Mouse (Mus musculus) stomach, embryonic 16.5 days (tissue): ENCODE results near the gene Rfxank. TPM values are rescaled to one million over a fixed set of nuclear protein-coding genes. Genes with fewer than 3 reads are reported as not detected.

Experiments
- ATAC-seq: fragments of 200-750 bp; cut with Nextera tagmentation; 2 replicates; pipeline ENCODE4 v1.8.0; 2017; ENCODE audit warnings: moderate number of reproducible peaks, moderate TSS enrichment; ENCODE audit not compliant: insufficient read depth, low FRiP score
- H3K27ac ChIP-seq: fragments of 300-500 bp; sonication (generic); 2 replicates; pipeline ENCODE4 v1.5.1; 2014; ENCODE audit warnings: low read length
- H3K27me3 ChIP-seq: fragments of 300-500 bp; sonication (generic); 2 replicates; pipeline ENCODE4 v1.6.1; 2014; ENCODE audit warnings: low read length, control low read depth, mixed read lengths; ENCODE audit not compliant: control insufficient read depth, insufficient read depth
- H3K36me3 ChIP-seq: fragments of 300-500 bp; sonication (generic); 2 replicates; pipeline ENCODE4 v1.6.1; 2014; ENCODE audit warnings: low read length; ENCODE audit not compliant: control insufficient read depth, insufficient read depth
- H3K4me1 ChIP-seq: fragments of 300-500 bp; sonication (generic); 2 replicates; pipeline ENCODE4 v1.6.1; 2014; ENCODE audit warnings: low read length, control low read depth, mixed read lengths; ENCODE audit not compliant: control insufficient read depth, insufficient read depth
- H3K4me2 ChIP-seq: fragments of 300-500 bp; sonication (generic); 2 replicates; pipeline ENCODE4 v1.6.1; 2014; ENCODE audit warnings: low read depth, low read length, mixed read lengths
- H3K4me3 ChIP-seq: fragments of 300-500 bp; sonication (generic); replicated peaks from 2 replicates; pipeline ENCODE4 v1.5.1; 2014; ENCODE audit warnings: mild to moderate bottlenecking, low read length
- H3K9ac ChIP-seq: fragments of 300-500 bp; sonication (generic); 2 replicates; pipeline ENCODE4 v1.6.1; 2014; ENCODE audit warnings: low read length
- H3K9me3 ChIP-seq: fragments of 300-500 bp; sonication (generic); replicated peaks from 2 replicates; pipeline ENCODE4 v1.6.1; 2016; ENCODE audit warnings: low read length, control low read depth; ENCODE audit not compliant: control insufficient read depth
- WGBS: fragments of 180-500 bp; shearing (Covaris S2); extraction: QIAGEN DNeasy Blood & Tissue Kit; methylation state at CpG from one replicate; pipeline ENCODE4 v1.1.7; 2014; 5-methylcytosine and 5-hydroxymethylcytosine counted together
- microRNA-seq: library from miRNA; unstranded; fragments of <30 nt; microRNA quantifications from one replicate; pipeline ENCODE4, GENCODE M21; 2016
- polyA plus RNA-seq: library from polyadenylated mRNA; unstranded; fragments of >200 nt; fragmentation: Nextera tagmentation; extraction: Ambion mirVana; gene quantifications from 2 replicates; pipeline ENCODE4 v1.2.1, GENCODE M21; 2015

The Rfxank gene
- polyA plus RNA-seq, 1 experiment from 2014 or later, result 14.5 TPM

DNA sequence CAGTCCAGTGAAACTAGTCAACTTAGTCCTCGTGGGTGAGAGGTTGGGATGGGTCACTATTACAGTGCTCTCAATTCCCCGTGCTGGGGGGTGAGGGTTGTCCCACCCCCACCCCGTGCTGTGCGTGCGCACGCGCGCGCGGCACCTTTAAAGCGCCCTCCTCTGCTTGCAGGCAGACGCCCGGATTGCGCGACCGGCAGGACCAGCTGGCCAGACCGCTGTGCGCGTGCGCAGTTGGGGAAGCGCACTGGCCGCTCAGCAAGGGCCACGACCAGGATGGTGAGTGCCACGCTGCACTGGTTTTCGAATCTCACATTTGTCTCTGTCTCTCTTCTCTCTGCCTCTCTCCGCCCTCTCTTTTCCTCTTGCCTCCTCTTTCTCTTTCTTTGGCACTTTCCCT, 55.7 kb downstream of the Rfxank start, which contains the start of gene Hapln4:
Gene Hapln4 (plus strand): TSS at position 173 of the 400 bp plus-strand sequence.
- Histone ChIP-seq H3K27me3 (peaks cover 64% of the 10 kb centered on the region), H3K4me2 (peak within 1 kb of the TSS; percentile 67), H3K36me3 (no peaks in the 10 kb centered on the region), H3K4me3 (peak within 1 kb of the TSS; percentile 42), H3K9me3 (no peaks in the 10 kb centered on the region), H3K9ac (peak within 1 kb of the TSS; percentile 49; the same call in 1 of the 2 replicates), H3K27ac (no peak within 1 kb of the TSS), H3K4me1 (peaks cover 13% of the 10 kb centered on the region)
- under 1% methylated on average over 26 of the region's 26 CpGs for WGBS
- no peak for ATAC-seq

DNA sequence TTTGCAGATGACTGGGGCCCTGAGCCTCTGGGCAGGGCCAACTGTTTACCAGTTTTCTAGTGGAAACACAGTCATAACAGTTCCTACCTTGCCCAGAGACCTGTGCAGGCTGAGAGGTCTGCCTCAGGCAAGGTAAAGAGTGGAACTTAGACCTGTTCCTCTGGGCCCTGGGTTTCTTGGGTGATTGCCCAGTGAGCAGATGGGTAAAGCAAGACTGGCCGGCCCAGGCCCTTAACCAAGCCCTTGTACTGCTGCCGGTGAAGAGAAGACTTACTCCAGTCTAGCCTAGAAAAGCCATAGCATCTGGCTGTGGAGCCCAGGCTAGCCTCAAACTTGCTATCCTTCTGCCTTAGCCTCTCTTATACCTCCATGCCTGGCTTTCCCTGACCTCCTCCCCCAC, 57.0 kb downstream of the Rfxank start:
- H3K4me2 ChIP-seq, result no peak overlapping the region
- peaks cover 13% of the 10 kb centered on the region for H3K4me1 ChIP-seq
- no peak for ATAC-seq
- no peak overlapping the region for H3K27ac ChIP-seq
- 72% methylated on average over 2 of the region's 2 CpGs for WGBS
- H3K36me3 ChIP-seq, result no peaks in the 10 kb centered on the region
- H3K9me3 ChIP-seq, result no peaks in the 10 kb centered on the region
- H3K27me3 ChIP-seq, result peaks cover 51% of the 10 kb centered on the region
- no peak overlapping the region for H3K9ac ChIP-seq
- H3K4me3 ChIP-seq, result no peak overlapping the region

Small RNAs within 50 kb of the gene (microRNA-seq; reads per million reads assigned to microRNA genes)
- not detected for gene Mir7066

Other genes with a start within 250 kb of the Rfxank start
- gene Tssk6, start 237.0 kb downstream of the Rfxank start, polyA plus RNA-seq, result 2.1 and 2.3 TPM in 2 replicates
- 170 and 193 TPM in 2 replicates for gene Ndufa13, start 236.6 kb downstream of the Rfxank start, polyA plus RNA-seq
- 3.0 and 3.2 TPM in 2 replicates for gene Yjefn3, start 236.4 kb downstream of the Rfxank start, polyA plus RNA-seq
- gene Gatad2a, start 142.8 kb downstream of the Rfxank start, polyA plus RNA-seq, result 29.7 and 32.3 TPM in 2 replicates
- 46.1 and 46.7 TPM in 2 replicates for gene Mau2, start 96.4 kb downstream of the Rfxank start, polyA plus RNA-seq
- gene Sugp1, start 96.3 kb downstream of the Rfxank start, polyA plus RNA-seq, result 39.1 and 42.0 TPM in 2 replicates
- 8.4 and 11.6 TPM in 2 replicates for gene Tm6sf2, start 66.2 kb downstream of the Rfxank start, polyA plus RNA-seq
- 0.28 TPM in 1 of 2 replicates, not detected in the other for gene Hapln4, start 55.7 kb downstream of the Rfxank start, polyA plus RNA-seq
- 0.96 and 1.4 TPM in 2 replicates for gene Ncan, start 18.3 kb downstream of the Rfxank start, polyA plus RNA-seq
- gene Nr2c2ap, start 7.8 kb downstream of the Rfxank start, polyA plus RNA-seq, result 35.7 and 37.1 TPM in 2 replicates
- gene Borcs8, start 345 bp upstream of the Rfxank start, polyA plus RNA-seq, result 38.0 and 42.8 TPM in 2 replicates
- 0.25 TPM in 2 replicates for gene Mef2b, start 557 bp upstream of the Rfxank start, polyA plus RNA-seq
- gene Tmem161a, start 33.2 kb upstream of the Rfxank start, polyA plus RNA-seq, result 64.2 and 64.8 TPM in 2 replicates
- gene Slc25a42, start 73.2 kb upstream of the Rfxank start, polyA plus RNA-seq, result 5.1 and 6.1 TPM in 2 replicates
- gene Sugp2, start 95.1 kb upstream of the Rfxank start, polyA plus RNA-seq, result 25.6 and 26.4 TPM in 2 replicates
- gene Armc6, start 95.3 kb upstream of the Rfxank start, polyA plus RNA-seq, result 25.3 and 27.0 TPM in 2 replicates
- 27.3 and 32.5 TPM in 2 replicates for gene Homer3, start 143.7 kb upstream of the Rfxank start, polyA plus RNA-seq
- gene Ddx49, start 163.3 kb upstream of the Rfxank start, polyA plus RNA-seq, result 48.8 and 50.4 TPM in 2 replicates
- gene Cope, start 163.4 kb upstream of the Rfxank start, polyA plus RNA-seq, result 354 and 410 TPM in 2 replicates
- 3.8 and 4.1 TPM in 2 replicates for gene Cers1, start 176.6 kb upstream of the Rfxank start, polyA plus RNA-seq
- gene Gdf1, start 190.7 kb upstream of the Rfxank start, polyA plus RNA-seq, result 1.4 and 2.1 TPM in 2 replicates
- 7.4 and 8.2 TPM in 2 replicates for gene Upf1, start 214.1 kb upstream of the Rfxank start, polyA plus RNA-seq
- 0.15 and 0.25 TPM in 2 replicates for gene Comp, start 234.4 kb upstream of the Rfxank start, polyA plus RNA-seq